Mouse (Mus musculus) embryonic stem cell, embryonic (primary cell): ENCODE measurements at regions not wholly inside any gene's neighbourhood (a gene's known extent, or its start where the extent isn't known, plus 50 kb on each side); places are given as distances from the start of the nearest gene placed in this dataset.

Source experiments
- CTCF ChIA-PET, 4 experiments: fragments of 300-600 bp in 2 of 4; fragments of 350-600 bp in 2 of 4; sonication (Branson Sonifier 250); formaldehyde crosslinking; loops; one replicate each; lab custom pipeline; 2022; ENCODE audit warnings: inconsistent platforms in 2 of 4; lab: Charles Lee
- POLR2A ChIA-PET, 4 experiments: fragments of 300-600 bp in 2 of 4; fragments of 350-600 bp in 2 of 4; sonication (Branson Sonifier 250); formaldehyde crosslinking; loops; one replicate each; lab custom pipeline; 2022; ENCODE audit warnings: antibody characterized with exemption in 4 of 4, inconsistent platforms in 1 of 4; lab: Charles Lee

DNA sequence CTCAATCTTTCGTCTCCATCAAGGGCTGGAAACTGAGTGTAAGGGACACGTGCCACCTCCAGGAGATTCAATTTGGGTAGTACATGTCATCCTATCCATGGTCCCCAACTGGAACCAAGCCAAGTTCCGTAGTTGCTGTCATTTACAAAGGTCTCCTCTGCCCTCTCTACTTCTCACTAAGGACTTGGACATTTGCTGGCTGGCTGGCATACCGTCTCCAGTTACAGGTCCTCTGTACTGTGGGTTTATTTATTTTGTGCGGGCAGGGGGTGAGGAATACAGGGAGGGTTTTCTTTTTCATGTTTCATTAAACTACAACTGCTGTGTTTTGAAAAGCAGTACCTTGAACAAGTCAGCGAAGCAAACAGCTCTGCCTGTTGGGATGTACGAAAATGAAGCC lies 55.7 kb upstream of the Stx16 start:
- POLR2A ChIA-PET, result interaction anchor here in 1 of 4 experiments (0.6 kb wide), 1 partner anchor 654 kb away, joined by 8 read pairs; no protein-coding TSS in a partner anchor
- CTCF ChIA-PET, result no interaction called here

GRCm38 (mm10) chr2:174021538-174021937 lies 54.6 kb upstream of the Stx16 start:
- ChIA-PET CTCF (interaction anchor here in 1 of 4 experiments (0.6 kb wide), 1 partner anchor 788 kb away, joined by 9 read pairs; no protein-coding TSS in a partner anchor), POLR2A (no interaction called here)

DNA sequence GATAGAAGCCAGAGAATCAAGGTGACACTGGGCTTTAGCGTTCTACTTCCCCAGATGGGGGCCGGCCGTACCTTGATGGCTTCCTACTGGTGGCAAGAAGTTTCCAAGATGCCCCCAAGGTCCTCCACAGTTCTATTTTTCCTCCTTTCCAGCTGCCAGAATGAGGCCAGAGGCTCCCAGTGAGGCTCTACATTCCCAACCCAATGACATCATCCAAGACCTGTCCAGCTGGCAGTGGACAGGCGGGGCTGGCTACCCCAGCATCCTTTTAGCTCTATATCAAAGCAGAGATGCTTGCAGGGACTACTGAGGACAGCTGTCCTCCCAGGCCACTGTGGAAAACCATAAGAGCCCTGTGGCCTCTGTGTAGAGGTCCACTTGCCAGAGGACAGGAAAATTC lies 53.8 kb upstream of the Stx16 start:
- CTCF ChIA-PET, result no interaction called here
- POLR2A ChIA-PET, result no interaction called here

- POLR2A ChIA-PET, result no interaction called here
- CTCF ChIA-PET, result no interaction called here
These were observed 50.8 kb upstream of the Stx16 start for GRCm38 (mm10) chr2:174025181-174025870.
